Mouse (Mus musculus): Measurements from ENCODE around the gene Fam83f.
"Not testable (repeated sequence)": the region's sequence is repeated elsewhere in the genome, so short reads cannot be mapped to it uniquely, and the experiment has no call there.

Fam83f gene

DNA sequence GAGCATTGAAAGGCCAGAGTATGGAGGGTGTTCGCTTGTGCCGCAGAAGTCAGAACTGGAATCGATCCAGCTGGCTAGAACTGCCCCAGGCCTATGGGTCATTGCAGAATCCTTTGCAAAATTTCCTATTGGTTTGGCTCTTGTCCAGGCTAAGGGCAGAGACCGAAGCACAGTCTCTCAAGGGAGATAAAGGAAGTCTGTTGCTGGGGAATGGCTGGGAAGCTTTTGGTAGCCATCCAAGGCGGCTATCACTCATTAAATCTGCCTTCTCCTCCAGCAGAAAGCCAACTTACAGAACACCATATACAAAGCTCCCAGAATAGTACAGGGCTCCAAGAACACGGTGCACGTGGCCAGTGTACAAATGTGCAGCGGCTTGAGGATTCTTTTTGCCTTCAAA is 35.4 kb downstream of the Fam83f start:
- peak; percentile 86 for DNase-seq

DNA sequence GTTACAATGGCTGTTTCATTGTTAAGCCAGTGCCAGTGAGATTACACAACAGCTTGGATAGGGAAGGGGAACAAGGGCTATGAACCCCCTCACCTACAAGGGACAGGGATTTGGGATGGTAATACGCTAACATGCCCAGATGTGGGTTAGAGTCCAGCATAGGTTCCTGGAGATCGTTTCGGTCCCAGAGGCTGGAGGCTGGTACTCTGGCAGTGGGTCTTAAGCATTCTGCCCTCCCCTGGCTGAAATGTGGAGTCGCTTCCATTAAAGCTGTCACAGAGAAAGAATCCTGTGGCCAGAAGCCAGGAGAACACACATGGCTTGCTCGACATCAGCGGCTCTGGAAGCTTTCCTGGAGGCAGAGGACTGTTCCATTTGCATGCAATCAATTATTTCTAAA is 37.9 kb downstream of the Fam83f start:
- DNase-seq = peak; percentile 82

DNA sequence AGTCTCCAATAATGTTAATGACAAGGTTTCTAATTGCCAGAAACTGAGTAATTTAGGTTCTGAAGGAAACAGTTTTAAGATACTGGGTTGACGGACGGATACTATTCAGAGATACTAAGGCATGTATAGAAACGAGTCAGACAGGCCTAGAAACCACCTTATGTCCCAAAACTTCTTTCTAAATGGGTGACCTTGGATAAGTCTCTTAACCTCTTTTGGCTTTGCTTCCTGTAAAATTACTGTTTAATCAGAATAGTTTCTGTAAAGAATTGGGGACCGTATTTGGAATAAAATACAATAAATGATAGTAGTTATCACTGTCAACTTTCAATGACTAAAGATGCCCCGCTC is 38.6 kb downstream of the Fam83f start:
- no peak for DNase-seq

DNA sequence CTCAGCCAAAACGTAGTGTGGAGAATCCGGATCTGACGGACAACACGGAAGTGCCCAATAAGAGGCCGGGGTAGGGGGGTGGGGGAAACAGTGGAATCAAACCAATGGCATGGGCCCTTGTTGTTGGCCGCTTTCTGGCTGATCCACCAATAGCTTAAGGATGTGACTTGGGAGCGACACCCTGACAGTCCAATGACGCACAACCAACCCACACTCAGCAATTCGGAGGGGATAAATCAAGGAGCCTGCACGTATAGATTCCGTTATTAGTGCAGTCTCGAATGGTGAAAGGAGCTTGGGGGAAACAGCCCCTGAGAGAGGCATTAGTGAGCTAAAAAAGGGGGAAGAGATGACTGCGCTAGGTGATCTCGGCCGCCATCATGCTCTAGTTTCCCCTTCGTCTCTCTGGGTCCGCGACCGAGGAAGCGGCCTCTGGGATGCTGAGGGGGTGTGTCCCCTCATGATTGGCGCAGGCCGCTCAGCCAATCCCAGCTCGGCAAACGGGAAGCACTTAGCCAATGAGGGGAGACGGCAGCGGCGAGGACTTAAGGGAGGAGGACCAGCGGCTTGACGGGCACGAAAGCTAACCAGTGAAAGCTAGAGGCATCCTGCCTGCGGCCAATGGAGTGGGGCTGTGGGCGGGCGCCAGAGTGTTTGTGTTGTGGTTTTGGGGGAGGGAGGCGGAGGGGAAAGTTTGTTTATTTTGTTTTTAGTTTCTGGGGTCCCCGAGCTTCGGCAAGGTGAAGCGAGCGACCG is 39.1 kb downstream of the Fam83f start, which contains the start of gene Tnrc6b:
Tnrc6b (plus strand) TSS at position 706 of the 756 bp plus-strand sequence.
- DNase-seq = peak; percentile 99

DNA sequence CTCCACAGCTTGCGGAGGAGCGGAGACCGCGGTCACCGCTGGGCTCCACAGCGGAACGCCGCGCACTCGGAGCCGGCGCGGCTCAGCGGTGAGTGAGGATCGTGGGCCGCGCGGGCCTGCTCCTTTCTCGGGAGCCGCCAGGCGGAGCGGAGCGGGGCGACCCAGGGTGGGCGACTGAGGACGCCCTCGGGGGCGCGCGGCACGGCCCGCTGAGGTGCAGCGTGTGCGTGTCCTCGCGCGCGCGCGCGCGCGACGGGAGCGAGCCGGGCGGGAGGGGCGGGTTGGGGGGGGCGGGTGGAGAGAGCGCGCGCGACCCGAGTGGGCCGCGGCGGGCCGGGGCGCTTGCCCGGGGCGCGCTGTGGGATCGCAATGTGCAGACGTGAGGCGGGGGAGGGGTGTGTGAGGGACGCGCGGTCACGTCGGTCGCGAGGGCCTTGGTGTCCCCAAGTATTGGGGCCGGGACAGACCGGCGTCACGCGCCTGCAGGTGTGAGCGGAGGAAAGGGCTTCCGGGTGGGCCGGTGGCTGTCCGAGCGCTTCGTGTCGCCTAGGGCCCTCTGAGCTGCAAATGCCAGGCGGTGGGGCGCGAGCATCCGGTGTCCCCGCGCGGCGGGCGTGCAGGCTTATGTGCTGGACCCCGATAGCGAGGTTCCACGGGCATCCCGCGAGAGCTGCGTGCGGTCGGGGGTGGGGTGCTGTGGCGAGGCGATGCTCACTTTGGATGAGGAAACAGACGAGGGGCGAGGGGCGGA is 39.9 kb downstream of the Fam83f start:
- DNase-seq = peak; percentile 76

DNA sequence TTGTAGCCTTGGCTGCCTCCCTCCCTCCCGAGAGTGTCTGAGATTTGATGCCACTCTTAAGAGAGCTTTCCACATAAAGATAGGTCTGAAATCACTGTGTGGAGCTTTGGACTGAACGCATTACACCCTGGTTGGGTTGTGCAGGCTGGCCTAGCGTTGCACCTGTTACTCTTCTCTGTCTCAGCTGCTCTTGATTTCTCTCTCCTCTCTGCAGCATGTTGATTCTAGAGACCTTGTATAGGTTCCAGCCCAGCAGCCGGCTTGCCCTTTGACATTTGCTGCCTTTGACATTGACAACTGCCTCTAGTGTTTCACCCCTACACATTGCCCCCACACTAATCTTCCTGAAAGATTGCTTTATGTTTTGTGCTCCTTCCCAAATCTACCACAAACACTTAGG is 42.7 kb downstream of the Fam83f start:
- DNase-seq = no peak

DNA sequence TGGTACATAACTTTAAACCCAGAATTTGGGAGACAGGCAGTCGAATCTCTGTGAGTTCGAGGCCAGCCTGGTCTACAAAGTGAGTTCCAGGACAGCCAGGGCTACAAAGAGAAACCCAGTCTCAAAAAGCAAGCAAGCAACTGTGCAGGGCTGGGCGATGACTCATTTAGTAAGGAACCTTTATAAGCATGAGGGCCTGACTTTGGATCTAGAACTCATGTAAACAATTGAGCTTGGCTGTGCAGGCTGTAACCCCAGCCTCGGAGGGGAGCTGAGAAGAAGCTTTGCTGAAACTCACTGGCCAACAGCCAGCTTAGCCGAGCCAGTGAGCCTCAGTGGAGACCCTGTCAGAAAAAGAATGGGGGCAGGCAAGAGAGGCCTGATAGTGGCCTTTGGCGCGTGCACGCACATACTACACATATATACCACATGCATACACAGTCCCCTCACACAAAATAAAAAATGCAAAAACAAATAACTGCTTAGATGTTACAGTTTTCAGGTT is 45.0 kb downstream of the Fam83f start:
- DNase-seq = no peak

DNA sequence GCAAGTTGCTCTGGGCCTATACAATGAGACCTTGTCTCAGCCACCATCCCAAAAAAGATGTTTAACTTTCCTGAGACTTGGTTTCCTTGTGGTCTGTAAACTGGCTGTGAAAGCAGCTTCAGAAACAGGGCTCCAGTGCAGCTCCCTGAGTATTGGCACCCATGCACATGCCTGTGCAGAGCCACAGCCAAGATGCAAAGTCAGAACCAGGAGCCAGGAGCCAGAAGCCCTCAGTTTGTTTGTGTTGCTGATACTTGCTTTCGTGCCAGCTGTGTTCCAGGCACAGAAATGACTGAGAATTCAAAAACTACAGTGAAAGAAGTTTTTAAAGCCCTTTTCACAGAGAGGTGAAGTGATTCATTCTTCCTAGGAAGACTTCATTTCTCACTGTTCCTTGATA is 45.8 kb downstream of the Fam83f start:
- peak; percentile 66 for DNase-seq

DNA sequence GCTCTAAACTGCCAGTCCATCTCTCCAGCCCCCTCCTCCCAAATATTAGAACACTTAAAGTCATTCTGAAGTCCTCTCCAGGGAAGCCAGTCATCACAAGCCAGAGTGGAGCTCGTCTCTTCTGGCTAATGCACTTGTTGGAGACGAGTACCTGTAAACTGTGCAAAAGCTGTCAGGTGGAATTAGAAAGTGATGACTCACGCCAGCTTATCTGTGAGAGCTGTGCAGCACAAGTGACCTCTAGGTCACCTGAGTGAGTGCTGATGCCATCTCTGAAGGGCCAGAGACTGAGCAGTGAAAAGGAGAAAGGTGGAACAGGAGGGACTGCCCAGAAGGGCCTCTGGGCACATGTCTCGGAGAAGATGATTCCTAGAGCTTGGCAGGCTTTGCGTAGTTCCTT is 48.6 kb downstream of the Fam83f start:
- DNase-seq = no peak

DNA sequence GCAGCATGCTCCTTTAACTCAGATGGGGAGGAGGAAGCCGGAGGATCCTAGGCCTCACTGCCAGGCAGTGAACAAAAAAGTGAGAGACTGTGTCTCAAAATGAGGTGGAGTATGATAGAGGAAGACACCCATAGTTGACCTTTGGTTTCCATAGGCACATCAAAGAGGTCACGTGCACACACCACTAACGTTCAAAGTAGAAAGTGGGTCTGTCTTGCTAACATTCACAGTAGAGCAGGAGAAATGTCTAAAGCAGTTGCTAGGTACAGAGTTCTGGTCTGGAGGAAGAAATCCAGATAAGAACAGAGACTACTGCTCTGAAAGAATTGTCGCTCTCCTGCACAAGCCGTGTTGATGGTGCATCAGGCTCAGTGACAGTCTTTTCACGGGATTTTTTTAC is 50.2 kb downstream of the Fam83f start:
- no peak for DNase-seq

DNA sequence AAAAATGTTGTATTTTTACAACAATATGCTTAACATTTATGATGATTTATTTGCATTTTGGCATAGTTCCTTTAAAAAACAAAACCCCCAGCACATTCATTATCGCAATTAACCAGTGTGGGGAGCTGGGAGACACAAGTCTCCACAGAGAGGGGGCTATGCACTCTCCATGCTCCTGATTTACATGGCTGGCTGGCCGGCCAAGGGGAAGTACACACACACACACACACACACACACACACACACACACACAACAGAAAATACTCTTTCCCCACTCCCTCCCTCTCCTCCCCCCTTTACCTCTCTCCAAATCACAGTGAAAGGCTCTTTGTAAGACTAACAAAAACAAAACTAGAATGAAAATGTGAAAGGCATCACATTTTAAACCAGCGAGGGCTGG is 50.7 kb downstream of the Fam83f start:
- DNase-seq = no peak

DNA sequence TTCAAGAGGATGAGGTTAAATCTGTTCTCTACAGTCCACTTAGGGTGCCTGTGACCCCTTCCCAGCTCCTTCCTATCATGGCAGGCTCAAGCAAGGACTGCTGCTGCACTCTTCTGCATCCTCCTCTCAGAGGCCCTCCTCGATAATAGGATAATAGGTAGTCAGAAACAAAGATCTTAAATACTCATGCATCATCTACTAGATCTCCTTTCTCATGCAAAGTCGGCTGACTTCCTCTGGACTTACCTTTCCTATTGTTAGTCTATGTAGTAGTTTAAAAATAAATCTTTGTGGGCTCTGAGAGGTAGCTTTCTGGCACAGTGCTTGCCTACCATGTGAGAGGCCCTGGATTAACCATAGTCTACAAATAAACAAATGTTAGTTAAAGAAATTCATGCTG is 57.8 kb downstream of the Fam83f start:
- DNase-seq = no peak

DNA sequence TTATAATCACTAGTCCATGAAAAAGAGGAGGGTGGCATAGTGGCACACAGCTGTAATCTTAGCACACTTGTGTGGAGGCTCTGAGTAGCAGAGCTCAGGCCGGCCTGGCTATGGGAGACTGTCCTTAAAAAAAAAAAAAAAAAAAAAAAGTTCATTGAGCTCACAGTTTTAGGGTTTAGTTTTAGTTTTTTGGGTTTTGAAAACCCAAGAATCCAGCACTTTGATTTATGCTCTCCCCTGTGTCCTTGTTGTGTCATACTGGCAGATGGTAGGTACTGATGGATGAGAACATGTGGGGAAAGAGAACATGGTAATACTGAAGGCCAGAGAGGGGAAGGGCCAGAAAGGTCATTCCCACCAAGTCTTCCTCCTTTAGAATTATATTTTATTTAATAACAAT is 59.4 kb downstream of the Fam83f start:
- no peak for DNase-seq

DNA sequence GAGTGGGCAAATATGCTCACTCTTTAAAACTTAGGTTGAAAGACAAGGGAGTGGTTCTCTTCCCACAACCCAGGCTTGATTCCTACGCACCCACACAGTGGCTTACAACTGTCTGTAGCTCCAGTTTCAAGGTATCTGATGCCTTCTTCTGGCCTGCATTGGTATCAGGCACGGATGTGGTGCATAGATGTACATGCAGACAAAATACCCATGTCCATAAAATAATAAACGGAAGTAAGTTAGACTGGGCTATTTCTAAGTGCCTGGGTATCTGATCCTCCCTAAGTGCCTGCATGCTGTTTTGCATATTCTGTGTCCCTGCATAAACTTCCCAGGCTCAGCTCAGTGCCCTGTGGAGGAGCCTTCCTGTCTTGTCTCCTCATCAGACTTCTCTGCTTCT is 59.9 kb downstream of the Fam83f start:
- DNase-seq = no peak

DNA sequence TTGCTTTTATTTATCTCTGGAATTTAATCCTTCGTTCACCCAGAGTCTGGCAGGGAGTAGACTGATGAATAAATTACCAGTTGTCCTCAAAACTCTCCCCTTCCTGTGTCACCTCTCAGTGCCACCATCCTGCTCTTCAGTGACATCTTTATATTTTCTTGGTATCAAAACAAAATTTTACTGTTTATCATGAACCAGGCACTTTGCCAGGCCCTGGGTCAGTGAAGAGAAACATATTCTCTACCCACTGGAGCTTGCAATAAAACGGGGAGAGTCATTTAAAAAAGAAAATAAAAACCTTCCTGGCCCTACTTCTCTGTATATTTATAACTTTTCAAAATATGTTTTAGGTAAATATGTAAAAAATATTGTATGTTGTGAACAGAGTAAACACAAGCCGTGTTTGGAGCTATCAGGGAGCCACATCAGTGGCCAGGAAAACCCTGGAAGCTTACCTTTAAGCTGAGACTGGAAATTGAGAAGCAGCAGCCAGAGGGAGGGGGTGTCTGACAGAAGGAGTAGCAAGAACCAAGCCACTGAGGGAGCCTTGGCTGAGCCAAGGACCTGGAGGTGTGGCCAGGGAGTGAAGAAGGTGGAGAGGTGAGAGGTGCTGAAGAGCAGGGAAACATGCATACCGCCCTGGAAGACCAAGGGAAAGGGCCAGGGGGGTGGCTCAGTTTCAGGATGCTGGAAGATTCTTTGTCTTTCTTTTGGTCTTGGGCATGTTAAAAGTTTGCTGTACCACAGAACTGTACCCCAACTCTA is 60.8 kb downstream of the Fam83f start:
- DNase-seq = no peak

DNA sequence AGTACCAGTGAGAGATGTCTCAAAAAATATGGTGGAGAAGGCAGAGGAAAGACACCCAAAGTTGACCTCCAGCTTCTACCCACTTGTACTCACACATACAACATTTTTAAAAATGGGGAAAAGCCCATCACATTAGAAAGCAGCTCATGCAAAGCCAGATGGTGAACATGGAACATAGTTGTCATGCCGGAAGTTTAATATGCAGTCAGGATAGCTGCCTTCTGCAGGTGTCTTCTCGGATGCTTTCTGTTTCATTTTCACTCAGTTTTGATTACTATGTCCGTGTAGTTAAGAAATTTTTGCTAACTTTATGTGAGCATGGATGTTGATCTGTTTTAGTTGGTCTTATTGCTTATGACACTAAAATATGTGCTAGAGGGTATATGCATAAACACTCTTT is 63.7 kb downstream of the Fam83f start:
- DNase-seq = no peak

DNA sequence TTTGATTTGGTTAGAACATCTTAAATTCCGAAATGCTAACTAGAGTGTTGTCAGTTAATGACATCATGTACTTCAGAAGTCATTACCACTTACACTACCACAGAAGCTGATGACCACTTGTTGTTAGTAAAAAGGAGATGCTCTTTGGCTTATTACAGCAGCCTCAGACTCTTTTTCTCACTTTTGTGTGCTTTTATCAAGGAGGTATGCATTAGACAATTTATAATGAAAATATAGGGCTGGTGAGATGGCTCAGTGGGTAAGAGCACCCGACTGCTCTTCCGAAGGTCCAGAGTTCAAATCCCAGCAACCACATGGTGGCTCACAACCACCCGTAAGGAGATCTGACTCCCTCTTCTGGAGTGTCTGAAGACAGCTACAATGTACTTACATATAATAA is 64.1 kb downstream of the Fam83f start:
- not testable (repeated sequence) for DNase-seq

DNA sequence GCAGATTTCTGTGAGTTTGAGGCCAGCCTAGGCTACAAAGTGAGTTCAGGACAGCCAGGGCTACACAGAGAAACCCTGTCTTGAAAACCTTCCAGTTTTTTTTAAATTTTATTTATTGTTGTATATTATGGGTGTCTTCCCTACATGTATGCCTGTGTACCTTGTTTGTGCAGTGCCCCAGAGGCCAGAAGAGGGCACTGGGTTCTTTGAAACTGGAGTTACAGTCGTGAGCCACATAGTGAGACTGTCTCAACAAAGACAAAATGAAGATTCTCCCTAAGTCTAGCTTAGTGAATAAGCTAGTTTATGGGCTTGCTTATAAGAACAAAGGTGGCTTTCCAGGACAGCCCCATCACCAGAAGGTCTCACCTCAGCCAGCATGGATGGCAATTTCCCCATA is 64.9 kb downstream of the Fam83f start:
- DNase-seq = no peak

DNA sequence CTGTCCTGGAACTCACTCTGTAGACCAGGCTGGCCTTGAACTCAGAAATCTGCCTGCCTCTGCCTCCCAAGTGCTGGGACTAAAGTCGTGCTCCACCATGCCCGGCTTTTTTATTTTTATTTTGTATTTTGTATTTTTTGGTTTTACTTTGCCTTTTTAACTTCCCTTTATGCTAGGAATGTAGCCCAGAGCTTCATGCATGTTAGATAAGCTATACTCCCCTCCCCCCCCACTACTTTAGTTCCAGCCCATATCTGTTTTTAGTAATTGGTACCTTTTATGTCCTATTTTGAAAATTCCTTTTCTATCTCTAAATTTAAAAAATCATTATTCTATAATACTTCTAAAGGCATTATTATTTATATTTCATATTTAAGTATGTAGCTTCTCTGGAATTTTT is 66.6 kb downstream of the Fam83f start:
- no peak for DNase-seq

DNA sequence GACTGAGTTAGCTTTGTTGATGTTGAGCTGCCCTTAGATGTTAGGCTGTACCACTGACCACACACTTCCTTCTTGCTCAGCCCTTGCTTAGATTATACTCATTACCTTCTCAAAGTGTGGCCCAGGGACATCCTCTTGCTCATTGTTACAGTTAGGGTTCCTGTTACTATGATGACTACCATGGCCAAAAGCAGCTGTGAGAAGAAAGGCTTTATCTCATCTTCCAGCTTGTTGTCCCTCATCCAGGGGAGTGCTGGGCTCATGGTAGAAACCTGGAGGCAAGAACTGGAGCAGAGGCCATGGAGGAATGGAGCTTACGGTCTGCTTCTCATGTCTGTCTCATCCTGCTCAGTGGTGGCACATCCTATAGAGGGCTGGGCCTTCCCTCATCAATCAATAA is 68.3 kb downstream of the Fam83f start:
- DNase-seq = no peak

DNA sequence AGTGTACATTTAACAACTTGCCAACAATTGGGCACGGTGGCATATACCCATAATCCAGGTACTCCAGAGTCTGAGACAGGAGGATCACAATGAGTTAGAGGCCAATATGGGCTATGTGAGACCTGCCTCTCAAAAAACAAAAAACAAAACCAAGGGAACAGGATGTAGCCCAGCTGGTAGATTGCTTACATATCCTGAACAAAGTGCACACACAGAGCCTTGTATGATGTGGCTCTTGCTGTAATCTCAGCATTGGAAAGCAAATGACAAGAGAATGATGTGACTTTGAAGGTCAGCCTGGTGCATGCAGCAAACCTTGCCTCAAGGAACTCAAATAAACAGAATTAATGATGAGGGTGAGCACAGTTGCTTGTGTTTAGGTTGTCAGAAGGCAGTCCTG is 70.2 kb downstream of the Fam83f start:
- DNase-seq = no peak

DNA sequence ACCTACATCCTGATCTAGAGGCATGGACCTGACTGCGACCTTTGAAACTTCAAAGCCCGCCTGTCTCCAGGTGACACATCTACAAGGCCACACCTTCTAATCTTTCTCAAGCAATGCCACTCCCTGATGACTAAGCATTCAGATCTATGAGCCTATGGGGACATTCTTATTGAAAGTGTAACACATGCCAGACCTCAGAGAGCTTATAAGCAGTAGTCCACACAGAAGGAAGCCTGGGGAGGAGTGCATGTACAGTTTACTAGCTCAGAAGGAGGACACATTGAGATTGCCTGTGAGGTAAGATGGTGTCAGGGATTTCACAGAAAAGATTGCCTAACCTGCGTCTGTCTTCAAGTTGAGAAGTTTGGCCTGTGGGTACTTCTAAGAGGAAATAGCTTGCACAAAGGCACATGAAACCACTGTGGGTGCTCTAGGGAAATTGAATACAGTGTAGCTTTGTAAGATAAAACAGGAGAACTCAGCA is 71.4 kb downstream of the Fam83f start:
- no peak for DNase-seq

DNA sequence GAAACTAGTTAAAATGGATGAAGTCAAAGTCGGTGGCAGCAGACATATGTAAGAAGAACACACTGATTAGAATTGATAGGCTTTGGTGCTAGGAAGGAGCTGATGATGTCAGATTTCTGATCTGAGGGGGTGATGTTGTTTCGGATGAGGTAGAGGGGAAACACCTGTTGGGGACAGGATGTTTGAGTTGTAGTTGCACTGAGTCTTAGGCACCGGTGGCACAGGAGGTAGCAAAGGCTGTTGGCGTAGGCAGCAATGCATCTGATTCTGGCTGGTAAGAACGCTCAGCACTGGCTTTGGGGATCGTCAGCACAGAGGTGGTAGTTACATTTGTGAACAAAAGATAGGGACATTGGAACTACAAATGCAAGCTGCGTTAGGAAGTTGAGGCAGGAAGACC is 72.0 kb downstream of the Fam83f start:
- no peak for DNase-seq
